Mouse (Mus musculus): ENCODE data around the gene Pqlc2.

DNA sequence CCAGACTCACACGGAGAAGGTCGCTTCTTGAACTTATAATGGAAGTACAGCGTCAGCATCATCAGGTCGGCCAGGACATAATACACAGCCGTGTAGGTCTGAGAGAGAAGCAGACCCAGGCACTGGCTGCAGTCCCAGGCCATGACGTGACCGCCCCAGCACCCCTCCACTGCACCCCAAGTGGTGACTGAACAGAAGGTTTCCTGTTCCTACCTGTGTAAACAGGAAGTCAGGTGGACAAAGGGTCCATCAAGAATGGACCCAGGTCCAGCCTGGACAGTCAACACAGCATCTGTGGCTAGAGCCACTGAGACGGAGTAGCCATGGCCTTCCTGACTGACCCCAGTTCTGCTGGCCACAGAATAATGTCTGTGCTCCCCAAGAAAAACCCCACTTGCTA is 8.7 kb downstream of the Pqlc2 start:
- TF ChIP-seq CTCF (IDR thresholded peaks at IDR 0.05; ENCODE audit: borderline replicate concordance, extremely low read depth, insufficient read depth, insufficient read length) (no peak), POLR2A (IDR thresholded peaks at IDR 0.05; ENCODE audit: borderline replicate concordance, extremely low read depth, insufficient read depth, insufficient read length, poor library complexity, severe bottlenecking) (no peak)
